Mouse (Mus musculus) embryonic stem cell, embryonic (primary cell): ENCODE results near the gene Vapa.
"Not testable (repeated sequence)": the region's sequence is repeated elsewhere in the genome, so short reads cannot be mapped to it uniquely, and the experiment has no call there.

Experiments used
- CTCF ChIA-PET, 4 experiments: fragments of 300-600 bp in 2 of 4; fragments of 350-600 bp in 2 of 4; sonication (Branson Sonifier 250); formaldehyde crosslinking; loops; one replicate each; lab custom pipeline; 2022; ENCODE audit warnings: inconsistent platforms in 2 of 4; lab: Charles Lee
- POLR2A ChIA-PET, 4 experiments: fragments of 300-600 bp in 2 of 4; fragments of 350-600 bp in 2 of 4; sonication (Branson Sonifier 250); formaldehyde crosslinking; loops; one replicate each; lab custom pipeline; 2022; ENCODE audit warnings: antibody characterized with exemption in 4 of 4, inconsistent platforms in 1 of 4; lab: Charles Lee

Gene Vapa

GRCm38 (mm10) chr17:65558217-65558616 lies 55.1 kb downstream of the Vapa start:
- POLR2A ChIA-PET: interaction anchor here in 3 of 4 experiments (0.9 to 1.5 kb wide), 8 partner anchors 10 to 961 kb away, joined by 3 to 8 read pairs (median 3); partner anchors contain the start of genes Vapa (in 2 of the 3) and Rab12 (in 1 of the 3)

GRCm38 (mm10) chr17:65557212-65557611 lies 56.1 kb downstream of the Vapa start:
- ChIA-PET POLR2A (interaction anchor here in 2 of 4 experiments (0.6 to 1.5 kb wide), 4 partner anchors 9 to 56 kb away, joined by 3 to 6 read pairs (median 3); partner anchors contain the start of gene Vapa (in 2 of the 2)), CTCF (interaction anchor here in 3 of 4 experiments (0.7 to 1.9 kb wide), 10 partner anchors 9 to 1902 kb away, joined by 3 to 6 read pairs (median 3); partner anchors contain the start of gene Tmem232 (in 1 of the 3))

More at GRCm38 (mm10) chr17:65558217-65558616, 55.1 kb downstream of the Vapa start:
- CTCF ChIA-PET: interaction anchor here in 3 of 4 experiments (0.6 to 1.9 kb wide), 21 partner anchors 8 to 567 kb away, joined by 3 to 6 read pairs (median 3); partner anchors contain the start of gene Tmem232 (in 1 of the 3)

- ChIA-PET CTCF (interaction anchor here in 2 of 4 experiments (0.7 to 1.9 kb wide), 6 partner anchors 10 to 1902 kb away, joined by 3 to 6 read pairs (median 3); partner anchors contain the start of gene Tmem232 (in 1 of the 2)), POLR2A (no interaction called here)
Measured at GRCm38 (mm10) chr17:65556798-65557197, 56.6 kb downstream of the Vapa start.

- ChIA-PET CTCF (no interaction called here), POLR2A (interaction anchor here in 1 of 4 experiments (0.6 kb wide), 1 partner anchor 61 kb away, joined by 3 read pairs; the partner anchor contains the start of gene Vapa)
Measured at GRCm38 (mm10) chr17:65552426-65552997, 60.8 kb downstream of the Vapa start.

- ChIA-PET POLR2A (interaction anchor here in 1 of 4 experiments (1.7 kb wide), 1 partner anchor 63 kb away, joined by 5 read pairs; the partner anchor contains the start of gene Vapa), CTCF (no interaction called here)
Measured at GRCm38 (mm10) chr17:65550357-65550756, 63.0 kb downstream of the Vapa start.

GRCm38 (mm10) chr17:65548698-65549365 lies 64.5 kb downstream of the Vapa start:
- CTCF ChIA-PET: interaction anchor here in 2 of 4 experiments (0.7 to 1.4 kb wide), 4 partner anchors 9 to 11 kb away, joined by 3 to 4 read pairs (median 3); no protein-coding TSS in a partner anchor
- POLR2A ChIA-PET: interaction anchor here in 1 of 4 experiments (1.2 kb wide), 1 partner anchor 9 kb away, joined by 3 read pairs; no protein-coding TSS in a partner anchor

- POLR2A ChIA-PET: not testable (repeated sequence)
Measured at GRCm38 (mm10) chr17:65546221-65546620, 67.1 kb downstream of the Vapa start.

GRCm38 (mm10) chr17:65540441-65541272 lies 72.7 kb downstream of the Vapa start, which contains the start of gene Tmem232:
Tmem232 (minus strand) TSS chr17:65540782.
- ChIA-PET POLR2A (interaction anchor here in 2 of 4 experiments (0.5 to 1.0 kb wide), 2 partner anchors 73 to 600 kb away, joined by 3 read pairs; partner anchors contain the start of gene Vapa (in 1 of the 2)), CTCF (interaction anchor here (0.5 to 1.6 kb wide), 12 partner anchors 12 to 1126 kb away, joined by 3 to 12 read pairs (median 4); no protein-coding TSS in a partner anchor)

More at GRCm38 (mm10) chr17:65546221-65546620, 67.1 kb downstream of the Vapa start:
- CTCF ChIA-PET: not testable (repeated sequence)

GRCm38 (mm10) chr17:65536156-65536555 lies 77.2 kb downstream of the Vapa start:
- CTCF ChIA-PET: interaction anchor here in 3 of 4 experiments (0.5 to 1.5 kb wide), 8 partner anchors 13 to 64 kb away, joined by 3 read pairs; no protein-coding TSS in a partner anchor
- POLR2A ChIA-PET: interaction anchor here in 1 of 4 experiments (0.6 kb wide), 1 partner anchor 1008 kb away, joined by 3 read pairs; no protein-coding TSS in a partner anchor

- POLR2A ChIA-PET, CTCF ChIA-PET: not testable (repeated sequence)
Measured at GRCm38 (mm10) chr17:65532381-65532780, 81.0 kb downstream of the Vapa start.
